Mouse (Mus musculus) intestine, embryonic 15.5 days (tissue): ENCODE measurements at regions not wholly inside any gene's neighbourhood (a gene's known extent, or its start where the extent isn't known, plus 50 kb on each side); places are given as distances from the start of the nearest gene placed in this dataset.

Experiments used
- ATAC-seq: fragments of 200-750 bp; cut with Nextera tagmentation; 2 replicates; pipeline ENCODE4 v1.8.0; 2017; ENCODE audit warnings: moderate TSS enrichment, moderate library complexity
- H3K27ac ChIP-seq: fragments of 300-500 bp; sonication (generic); 2 replicates; pipeline ENCODE4 v1.5.1; 2015; ENCODE audit warnings: mild to moderate bottlenecking, inconsistent platforms
- H3K27me3 ChIP-seq: fragments of 300-500 bp; sonication (generic); replicated peaks from 2 replicates; pipeline ENCODE4 v1.6.1; 2015; ENCODE audit warnings: inconsistent platforms
- H3K36me3 ChIP-seq: fragments of 300-500 bp; sonication (generic); 2 replicates; pipeline ENCODE4 v1.6.1; 2015; ENCODE audit warnings: inconsistent platforms
- H3K4me1 ChIP-seq: fragments of 300-500 bp; sonication (generic); replicated peaks from 2 replicates; pipeline ENCODE4 v1.6.1; 2015; ENCODE audit warnings: inconsistent platforms
- H3K4me2 ChIP-seq: fragments of 300-500 bp; sonication (generic); replicated peaks from 2 replicates; pipeline ENCODE4 v1.6.1; 2015; ENCODE audit warnings: mild to moderate bottlenecking, inconsistent platforms
- H3K4me3 ChIP-seq: fragments of 300-500 bp; sonication (generic); replicated peaks from 2 replicates; pipeline ENCODE4 v1.5.1; 2015; ENCODE audit warnings: inconsistent platforms
- H3K9ac ChIP-seq: fragments of 300-500 bp; sonication (generic); 2 replicates; pipeline ENCODE4 v1.6.1; 2015; ENCODE audit warnings: inconsistent platforms
- H3K9me3 ChIP-seq: fragments of 300-500 bp; sonication (generic); 2 replicates; pipeline ENCODE4 v1.6.1; 2016; ENCODE audit warnings: inconsistent platforms
- WGBS: fragments of 180-500 bp; shearing (Covaris S2); methylation state at CpG from one replicate; pipeline ENCODE4 v1.1.7; 2015; 5-methylcytosine and 5-hydroxymethylcytosine counted together

DNA sequence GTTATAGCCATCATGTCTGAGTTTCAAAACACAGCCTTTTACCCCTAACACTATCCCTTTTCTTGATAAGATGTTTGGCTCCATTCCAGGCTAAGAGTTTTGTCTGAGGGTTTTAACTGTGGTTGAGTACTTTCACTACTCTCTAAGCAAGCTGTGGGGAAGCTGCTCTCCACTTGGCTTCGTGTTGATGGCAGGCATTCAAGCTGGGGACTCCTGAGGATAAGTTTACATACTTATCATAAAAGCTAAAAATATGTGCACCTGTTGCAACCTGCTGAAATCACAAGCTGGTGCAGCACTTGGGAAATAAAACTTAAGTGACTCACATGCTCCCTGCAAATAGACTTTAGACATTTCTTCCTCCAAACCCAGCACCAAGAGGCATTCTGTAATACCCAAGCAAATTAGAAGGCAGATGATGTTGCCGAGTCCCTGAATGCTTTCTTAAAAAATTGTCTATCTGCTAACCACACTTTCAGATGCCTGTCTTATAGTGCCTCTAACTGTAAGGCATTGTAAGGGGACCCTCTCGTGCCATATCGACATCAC, 169.3 kb downstream of the Lnpk start:
- Histone ChIP-seq H3K36me3 (no peaks in the 10 kb centered on the region), H3K4me1 (no peaks in the 10 kb centered on the region), H3K9ac (no peak overlapping the region), H3K4me2 (no peak overlapping the region), H3K27ac (no peak overlapping the region), H3K4me3 (no peak overlapping the region), H3K27me3 (no peaks in the 10 kb centered on the region), H3K9me3 (no peaks in the 10 kb centered on the region)
- WGBS = 69% methylated on average over 4 of the region's 4 CpGs
- ATAC-seq = no peak

DNA sequence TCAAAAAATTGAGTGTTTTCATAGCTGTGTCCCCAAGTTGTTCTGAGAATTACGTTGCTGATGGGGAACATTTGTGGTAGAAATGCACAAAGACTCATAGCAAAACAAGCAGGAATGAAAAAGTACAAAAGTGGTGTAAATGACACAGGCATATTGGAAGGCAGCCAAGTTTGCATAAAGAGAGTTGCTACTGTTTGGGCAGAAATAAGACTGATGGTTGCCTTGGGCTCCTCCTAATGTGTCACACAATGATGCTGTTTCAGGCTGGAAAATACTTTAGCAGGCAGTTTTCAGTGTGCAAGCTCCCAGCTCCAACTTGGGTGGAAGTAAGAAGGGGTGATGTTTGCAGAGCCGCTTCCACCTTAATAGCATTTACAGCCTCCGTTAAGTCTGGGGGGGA, 174.7 kb downstream of the Lnpk start:
- Histone ChIP-seq H3K36me3 (no peaks in the 10 kb centered on the region), H3K9ac (no peak overlapping the region), H3K4me3 (no peak overlapping the region), H3K27me3 (no peaks in the 10 kb centered on the region), H3K27ac (no peak overlapping the region), H3K4me1 (peaks cover 2% of the 10 kb centered on the region; the same call in 1 of the 2 replicates), H3K4me2 (no peak overlapping the region), H3K9me3 (no peaks in the 10 kb centered on the region)
- ATAC-seq = no peak
- WGBS = 39% methylated on average over 3 of the region's 3 CpGs

DNA sequence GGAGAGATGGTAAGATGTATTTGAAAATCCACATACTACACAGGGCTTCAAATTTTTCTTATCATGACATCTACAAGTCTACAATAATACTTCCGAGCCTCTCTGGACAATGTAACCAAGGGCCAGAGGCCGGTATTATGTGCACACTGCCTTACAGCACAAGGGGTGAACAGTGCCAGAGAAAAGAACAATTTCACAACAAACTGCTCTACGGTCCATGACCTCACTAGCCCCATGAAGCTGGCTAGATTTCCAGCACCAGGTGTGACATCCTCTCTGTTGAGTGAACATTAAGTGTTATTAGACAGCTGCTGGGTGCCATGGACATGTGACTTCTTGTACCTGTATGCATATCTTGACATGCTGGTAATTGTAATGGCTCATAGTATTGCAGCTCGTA, 188.2 kb downstream of the Lnpk start:
- Histone ChIP-seq H3K4me1 (no peaks in the 10 kb centered on the region), H3K27me3 (no peaks in the 10 kb centered on the region), H3K4me2 (no peak overlapping the region), H3K4me3 (no peak overlapping the region), H3K9me3 (no peaks in the 10 kb centered on the region), H3K27ac (no peak overlapping the region), H3K36me3 (no peaks in the 10 kb centered on the region), H3K9ac (no peak overlapping the region)
- WGBS = 83% methylated on average over 4 of the region's 4 CpGs
- no peak for ATAC-seq

- H3K27ac ChIP-seq = no peak overlapping the region
- H3K4me3 ChIP-seq = no peak overlapping the region
- H3K4me1 ChIP-seq = no peaks in the 10 kb centered on the region
- H3K36me3 ChIP-seq = no peaks in the 10 kb centered on the region
- no peaks in the 10 kb centered on the region for H3K27me3 ChIP-seq
- no peak overlapping the region for H3K4me2 ChIP-seq
- H3K9me3 ChIP-seq = no peaks in the 10 kb centered on the region
- H3K9ac ChIP-seq = no peak overlapping the region
- WGBS = 93% methylated on average over 5 of the region's 5 CpGs
- ATAC-seq = no peak
These were observed 191.2 kb downstream of the Lnpk start for GRCm38 (mm10) chr2:74388078-74388477.

DNA sequence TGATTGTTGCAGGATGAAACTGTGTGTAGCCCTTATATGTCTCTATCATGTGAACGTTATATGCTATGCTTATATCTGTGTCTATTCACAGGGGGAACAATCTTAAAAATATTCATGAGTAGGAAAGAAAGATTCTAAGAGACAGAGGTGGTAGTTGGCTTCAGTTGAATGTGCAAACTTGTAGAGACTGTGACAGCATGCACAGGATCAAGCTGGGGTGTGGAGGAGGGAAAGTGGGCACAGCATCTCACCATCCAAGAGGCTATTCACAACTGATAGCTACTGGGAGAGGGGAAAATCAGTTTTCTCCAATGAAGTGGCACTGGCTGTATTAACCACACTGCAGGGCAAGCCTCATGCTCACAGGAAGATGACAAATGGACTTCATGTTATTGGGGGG, 194.3 kb downstream of the Lnpk start:
- 94% methylated on average over 1 of the region's 1 CpGs for WGBS
- Histone ChIP-seq H3K4me2 (no peak overlapping the region), H3K4me1 (no peaks in the 10 kb centered on the region), H3K27ac (no peak overlapping the region), H3K27me3 (no peaks in the 10 kb centered on the region), H3K36me3 (no peaks in the 10 kb centered on the region), H3K9me3 (no peaks in the 10 kb centered on the region), H3K9ac (no peak overlapping the region), H3K4me3 (no peak overlapping the region)
- ATAC-seq = no peak

GRCm38 (mm10) chr2:74380574-74381287, 198.5 kb downstream of the Lnpk start:
- no peak overlapping the region for H3K9ac ChIP-seq

GRCm38 (mm10) chr2:74378709-74379108, 200.5 kb downstream of the Lnpk start:
- no peaks in the 10 kb centered on the region for H3K27me3 ChIP-seq
- H3K36me3 ChIP-seq = no peaks in the 10 kb centered on the region
- no peak overlapping the region for H3K4me2 ChIP-seq
- 92% methylated on average over 3 of the region's 3 CpGs for WGBS
- no peak for ATAC-seq
- no peak overlapping the region for H3K4me3 ChIP-seq
- no peaks in the 10 kb centered on the region for H3K4me1 ChIP-seq
- no peak overlapping the region for H3K9ac ChIP-seq
- no peak overlapping the region for H3K27ac ChIP-seq
- H3K9me3 ChIP-seq = no peaks in the 10 kb centered on the region

More at GRCm38 (mm10) chr2:74380574-74381287, 198.5 kb downstream of the Lnpk start:
- H3K4me1 ChIP-seq = no peaks in the 10 kb centered on the region
- no peak overlapping the region for H3K4me3 ChIP-seq
- ATAC-seq = no peak
- H3K27ac ChIP-seq = no peak overlapping the region
- H3K9me3 ChIP-seq = no peaks in the 10 kb centered on the region
- no peaks in the 10 kb centered on the region for H3K27me3 ChIP-seq
- H3K4me2 ChIP-seq = no peak overlapping the region
- no peaks in the 10 kb centered on the region for H3K36me3 ChIP-seq
- 46% methylated on average over 7 of the region's 7 CpGs for WGBS

DNA sequence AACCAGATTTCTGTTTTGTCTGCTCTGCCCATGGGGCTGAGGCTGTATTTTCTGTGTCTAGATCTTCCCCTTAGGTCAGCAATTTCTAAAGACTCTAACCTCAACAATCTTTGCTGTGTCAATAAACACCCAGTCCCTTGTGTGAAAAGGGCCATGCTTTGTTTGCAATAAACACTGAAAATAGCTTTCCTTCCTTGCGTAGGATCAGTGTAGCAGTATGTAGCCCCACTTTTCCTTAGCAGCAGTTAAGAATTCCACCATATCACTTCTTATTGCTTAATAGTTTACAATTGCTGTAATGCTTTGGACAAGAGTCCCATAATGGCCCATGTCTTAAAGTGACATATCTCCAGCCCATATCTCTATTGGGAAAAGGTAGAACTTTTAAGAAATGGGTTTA, 205.3 kb downstream of the Lnpk start:
- Histone ChIP-seq H3K9me3 (no peaks in the 10 kb centered on the region), H3K36me3 (no peaks in the 10 kb centered on the region), H3K27ac (no peak overlapping the region), H3K4me1 (no peaks in the 10 kb centered on the region), H3K27me3 (no peaks in the 10 kb centered on the region), H3K4me2 (no peak overlapping the region), H3K4me3 (no peak overlapping the region), H3K9ac (no peak overlapping the region)
- WGBS = 67% methylated on average over 1 of the region's 1 CpGs
- ATAC-seq = no peak

DNA sequence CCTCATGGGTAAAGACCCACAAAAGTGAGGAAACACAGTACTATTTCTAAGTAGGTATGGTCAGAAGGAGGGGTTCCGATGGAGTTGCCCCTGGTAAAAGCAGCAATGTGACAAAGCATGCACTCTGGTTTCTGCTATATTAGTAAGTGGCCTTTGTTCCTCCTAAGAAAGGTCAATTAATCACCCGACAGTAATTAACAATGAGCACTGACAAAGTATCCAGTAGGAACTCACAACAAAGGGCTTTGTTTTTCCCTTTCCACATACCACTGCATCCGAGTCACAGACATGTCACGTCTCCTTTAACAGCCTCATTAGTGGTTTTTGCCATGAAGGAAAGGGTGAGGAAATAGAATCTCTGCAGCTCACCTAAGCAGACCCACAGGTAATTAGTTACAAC, 206.2 kb downstream of the Lnpk start:
- no peaks in the 10 kb centered on the region for H3K36me3 ChIP-seq
- H3K4me1 ChIP-seq = no peaks in the 10 kb centered on the region
- no peaks in the 10 kb centered on the region for H3K27me3 ChIP-seq
- ATAC-seq = no peak
- no peak overlapping the region for H3K9ac ChIP-seq
- H3K9me3 ChIP-seq = no peaks in the 10 kb centered on the region
- H3K4me2 ChIP-seq = no peak overlapping the region
- H3K27ac ChIP-seq = no peak overlapping the region
- no peak overlapping the region for H3K4me3 ChIP-seq
- 68% methylated on average over 4 of the region's 4 CpGs for WGBS

DNA sequence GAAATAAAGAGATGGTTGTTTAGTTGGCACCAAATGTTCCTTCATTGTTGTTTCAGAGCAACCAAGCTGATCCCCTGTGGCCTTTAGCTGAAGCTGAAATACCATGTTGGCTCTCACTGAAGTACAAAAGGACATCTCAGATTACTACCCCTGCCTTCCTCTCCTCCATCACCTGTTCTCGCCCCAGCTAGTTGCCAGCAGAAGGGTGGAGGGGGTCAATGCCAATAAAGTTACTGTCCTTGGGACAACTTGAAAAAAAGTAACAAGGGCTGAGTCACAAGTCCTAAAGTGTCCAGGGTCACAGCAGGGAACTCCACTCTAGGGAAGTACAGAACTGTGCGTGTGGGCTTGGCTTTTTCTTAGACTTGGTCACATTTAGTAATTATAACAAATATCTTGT, 216.0 kb downstream of the Lnpk start:
- no peaks in the 10 kb centered on the region for H3K36me3 ChIP-seq
- no peaks in the 10 kb centered on the region for H3K9me3 ChIP-seq
- no peak overlapping the region for H3K4me3 ChIP-seq
- H3K9ac ChIP-seq = no peak overlapping the region
- H3K4me1 ChIP-seq = no peaks in the 10 kb centered on the region
- H3K27ac ChIP-seq = no peak overlapping the region
- H3K4me2 ChIP-seq = no peak overlapping the region
- no peaks in the 10 kb centered on the region for H3K27me3 ChIP-seq
- ATAC-seq = no peak
- 96% methylated on average over 2 of the region's 2 CpGs for WGBS

- no peak overlapping the region for H3K9ac ChIP-seq
- H3K36me3 ChIP-seq = no peaks in the 10 kb centered on the region
- H3K27ac ChIP-seq = no peak overlapping the region
- WGBS = 76% methylated on average over 8 of the region's 8 CpGs
- ATAC-seq = no peak
- H3K4me2 ChIP-seq = no peak overlapping the region
- H3K4me1 ChIP-seq = no peaks in the 10 kb centered on the region
- H3K4me3 ChIP-seq = no peak overlapping the region
- H3K27me3 ChIP-seq = no peaks in the 10 kb centered on the region
- H3K9me3 ChIP-seq = no peaks in the 10 kb centered on the region
These were observed 224.6 kb downstream of the Lnpk start for GRCm38 (mm10) chr2:74354591-74354990.

GRCm38 (mm10) chr2:74349809-74350208, 229.4 kb downstream of the Lnpk start:
- no peaks in the 10 kb centered on the region for H3K27me3 ChIP-seq
- WGBS = 78% methylated on average over 6 of the region's 6 CpGs
- no peaks in the 10 kb centered on the region for H3K36me3 ChIP-seq
- no peaks in the 10 kb centered on the region for H3K4me1 ChIP-seq
- no peak overlapping the region for H3K4me3 ChIP-seq
- H3K4me2 ChIP-seq = no peak overlapping the region
- no peak for ATAC-seq
- no peak overlapping the region for H3K9ac ChIP-seq
- no peak overlapping the region for H3K27ac ChIP-seq
- H3K9me3 ChIP-seq = no peaks in the 10 kb centered on the region

DNA sequence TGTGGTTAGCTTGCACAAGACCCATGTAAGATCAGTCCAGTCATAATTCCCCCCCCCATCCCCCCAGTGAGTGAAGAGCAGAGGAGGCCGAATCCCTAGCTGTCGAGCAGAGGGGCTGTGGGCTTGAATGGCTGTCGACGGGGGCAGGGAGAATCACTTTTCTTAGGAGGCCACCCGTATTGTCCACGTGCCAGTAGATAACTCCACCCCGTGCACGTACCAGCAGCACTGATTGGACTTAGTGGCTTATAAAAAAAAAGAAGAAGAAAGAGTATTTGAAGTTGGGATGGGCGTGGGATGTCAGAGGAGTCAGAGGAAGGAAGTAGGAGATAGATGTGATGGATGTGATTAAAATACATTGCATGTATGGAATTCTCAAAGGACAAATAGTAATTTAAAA, 272.9 kb downstream of the Lnpk start:
- Histone ChIP-seq H3K9ac (no peak overlapping the region), H3K4me2 (no peak overlapping the region), H3K27ac (no peak overlapping the region), H3K27me3 (no peaks in the 10 kb centered on the region), H3K36me3 (no peaks in the 10 kb centered on the region), H3K4me1 (no peaks in the 10 kb centered on the region), H3K9me3 (no peaks in the 10 kb centered on the region), H3K4me3 (no peak overlapping the region)
- WGBS = 91% methylated on average over 9 of the region's 9 CpGs
- no peak for ATAC-seq
